Mouse (Mus musculus): ENCODE measurements at regions not wholly inside any gene's neighbourhood (a gene's known extent, or its start where the extent isn't known, plus 50 kb on each side); places are given as distances from the start of the nearest gene placed in this dataset.

DNA sequence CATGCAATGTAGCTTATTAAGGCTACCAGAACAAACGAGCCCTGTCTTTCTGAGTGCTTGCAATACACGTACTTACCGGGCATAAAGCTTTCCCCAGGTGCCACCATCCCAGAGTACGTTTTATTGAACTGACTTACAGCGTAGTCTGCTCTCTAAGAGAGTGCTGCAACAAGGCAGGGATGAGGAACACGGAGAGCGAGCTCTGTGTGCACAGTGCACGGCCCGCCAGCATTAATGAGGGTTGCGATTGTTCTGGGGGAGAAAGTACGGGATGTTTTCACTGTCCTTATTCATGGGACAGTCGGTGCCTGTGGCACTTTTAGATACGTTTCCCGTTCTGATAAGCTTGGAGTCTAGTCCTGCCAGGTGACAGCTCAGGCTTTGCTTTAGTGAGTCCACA, 331.7 kb downstream of the Etnk1 start:
- TF ChIP-seq CTCF (conservative IDR thresholded peaks at IDR 0.05; ENCODE audit: low read length) (no peak), POU5F1 (IDR thresholded peaks at IDR 0.05; ENCODE audit: borderline replicate concordance, low read length) (no peak), NANOG (IDR thresholded peaks at IDR 0.05; ENCODE audit: borderline replicate concordance, low read length) (no peak)
